Mouse (Mus musculus): ENCODE results near the gene Prl3d2.
"Not testable (repeated sequence)": the region's sequence is repeated elsewhere in the genome, so short reads cannot be mapped to it uniquely, and the experiment has no call there.

Prl3d2 gene

GRCm38 (mm10) chr13:27121398-27121797 lies at the start of gene Prl3d2:
TSS of gene Prl3d2 (plus strand) at chr13:27121698.
- DNase-seq: not testable (repeated sequence)

- not testable (repeated sequence) for DNase-seq
These were observed 27.6 kb upstream of the Prl3d2 start, which contains the start of gene Prl3d1 for GRCm38 (mm10) chr13:27093890-27094289. TSS of gene Prl3d1 (plus strand) at chr13:27094190.

GRCm38 (mm10) chr13:27148264-27148663 lies 26.8 kb downstream of the Prl3d2 start:
- no peak for DNase-seq

GRCm38 (mm10) chr13:27156490-27156889 lies 35.0 kb downstream of the Prl3d2 start, which contains the start of gene Prl3d3:
TSS of gene Prl3d3 (plus strand) at chr13:27156790.
- DNase-seq: not testable (repeated sequence)
